Mouse (Mus musculus) brain, adult 10 weeks (tissue): ENCODE results near the gene Thnsl1. TPM values are rescaled to one million over a fixed set of nuclear protein-coding genes. Genes with fewer than 3 reads are reported as not detected.

ENCODE experiments used
- polyA plus RNA-seq: library from polyadenylated mRNA; stranded (reverse); fragments of 350-450 nt; fragmentation: Illumina TruSeq; extraction: RNeasy Lipid Tissue Mini Kit (QIAGEN cat#74804); gene quantifications from one replicate; pipeline ENCODE4 v1.2.3, GENCODE M21; 2015; ENCODE audit warnings: low read depth, low replicate concordance

Gene Thnsl1
- polyA plus RNA-seq = 22.8 TPM

GRCm38 (mm10) chr2:21204912-21205830 is at the start of gene Thnsl1, which contains the start of gene Enkur:
Gene Thnsl1, plus strand, starts transcription at chr2:21205724.
Gene Enkur, minus strand, starts transcription at chr2:21205365.

Other genes with a start within 250 kb of the Thnsl1 start
- gene Arhgap21, start 236.8 kb upstream of the Thnsl1 start, polyA plus RNA-seq = 103 TPM
- gene Enkur, start 359 bp upstream of the Thnsl1 start, polyA plus RNA-seq = 6.0 TPM
- gene Gpr158, start 161.8 kb downstream of the Thnsl1 start, polyA plus RNA-seq = 61.9 TPM